Mouse (Mus musculus) CD4-positive, CD25-positive, alpha-beta regulatory T cell, adult 2 months (primary cell): ENCODE data around the gene Gm49395.

ENCODE experiments used
- DNase-seq: peaks from one replicate; pipeline ENCODE4 v3.0.0-alpha.2; 2012; ENCODE audit warnings: low read depth, low spot score

Gm49395 gene

GRCm38 (mm10) chr13:114992260-114993014, 109.3 kb downstream of the Gm49395 start:
- DNase-seq: no peak

- no peak for DNase-seq
These were observed 114.1 kb downstream of the Gm49395 start for GRCm38 (mm10) chr13:114987668-114988067.

- peak; percentile 20 for DNase-seq
These were observed 114.6 kb downstream of the Gm49395 start for GRCm38 (mm10) chr13:114987161-114987560.
